Mouse (Mus musculus): ENCODE measurements around the gene Cct4. TPM values are rescaled to one million over a fixed set of nuclear protein-coding genes. Genes with fewer than 3 reads are reported as not detected.

Cct4 gene
- total and polyA plus RNA-seq, 3 experiments, result 387 to 567 (median 552) TPM

DNA sequence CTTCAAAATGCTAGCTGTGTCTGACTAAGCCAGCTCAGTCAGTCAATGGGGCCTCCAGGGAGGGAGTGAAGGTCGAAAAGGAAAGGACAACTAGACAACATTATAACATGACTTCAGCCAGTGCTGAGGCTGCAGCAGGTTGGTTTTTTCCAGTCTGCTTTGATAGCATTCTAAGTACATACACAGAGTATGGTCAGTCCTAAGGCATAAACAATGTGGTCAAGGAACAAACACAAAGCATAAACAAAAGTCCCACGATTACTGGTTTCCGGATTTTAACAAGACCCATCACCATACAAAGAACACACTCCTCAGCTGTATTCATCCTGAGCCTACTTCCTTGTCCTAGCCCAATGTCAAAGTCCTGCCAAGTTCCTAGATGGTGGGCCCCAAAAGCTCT is 4.8 kb upstream of the Cct4 start (continued):
- no peak for TF ChIP-seq MAFK (IDR thresholded peaks at IDR 0.05; ENCODE audit: borderline replicate concordance, low read depth, low read length)

DNA sequence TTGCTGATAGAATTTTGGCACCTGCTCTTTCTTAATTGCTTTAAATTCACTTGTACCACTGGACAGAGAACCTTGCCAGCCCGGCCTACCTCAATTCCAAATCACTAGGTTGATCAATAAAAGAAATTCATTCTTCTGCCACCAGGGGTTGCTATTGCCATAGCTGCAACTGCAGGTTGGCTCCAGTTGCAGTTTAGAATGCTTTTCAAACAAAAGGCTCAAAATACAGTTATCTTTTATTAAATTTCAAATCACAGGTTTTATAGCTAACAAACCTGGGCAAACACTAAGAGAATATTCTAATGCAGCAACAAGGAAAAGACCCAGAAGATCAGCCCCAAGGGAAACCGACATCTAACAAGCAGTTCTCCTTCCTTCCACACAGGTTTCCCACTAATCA is 3.0 kb upstream of the Cct4 start:
- Histone ChIP-seq H3K27me3 (ENCODE audit: control insufficient read depth in 1 of 2, insufficient read depth in 2 of 2, low read length in 2 of 2) (no peaks in the 10 kb centered on the region), H3K9ac (ENCODE audit: control insufficient read depth, low read depth, low read length, poor library complexity, severe bottlenecking) (no peak overlapping the region), H3K36me3 (ENCODE audit: control insufficient read depth in 1 of 2, insufficient read depth in 2 of 2, low read length in 2 of 2) (peaks cover 2 to 14% of the 10 kb centered on the region in 2 experiments), H3K9me3 (replicated peaks; ENCODE audit: insufficient read depth, low read length) (no peaks in the 10 kb centered on the region), H3K79me2 (ENCODE audit: control insufficient read depth, insufficient read depth, low read length, poor library complexity) (peaks cover 22% of the 10 kb centered on the region), H3K4me3 (ENCODE audit: control insufficient read depth in 1 of 2, insufficient read depth in 1 of 2, low read depth in 2 of 2, low read length in 2 of 2) (no peak overlapping the region), H3K4me1 (ENCODE audit: control insufficient read depth in 1 of 2, insufficient read depth in 2 of 2, low read length in 2 of 2) (peaks cover 4 to 5% of the 10 kb centered on the region in 2 experiments; a peak in 3 of 4 replicates), H3K27ac (ENCODE audit: control insufficient read depth, low read depth, low read length) (no peak overlapping the region)
- peak; percentile 88 for DNase-seq (ENCODE audit: low read depth, low spot score)
- TF ChIP-seq GATA1 (IDR thresholded peaks at IDR 0.05; ENCODE audit: low read depth, low read length) (0 out of 2 replicates have a peak, but pooled peaks have one; percentile 31), SMC3 (IDR thresholded peaks at IDR 0.05; ENCODE audit: low read depth, low read length) (peak; percentile 90), RAD21 (IDR thresholded peaks at IDR 0.05; ENCODE audit: low read depth, low read length) (peak; percentile 100), SIN3A (IDR thresholded peaks at IDR 0.05; ENCODE audit: low read length) (peak; percentile 55; the same call in 1 of the 2 replicates), ZC3H11A (IDR thresholded peaks at IDR 0.05; ENCODE audit: low read depth, low read length) (peak; percentile 86), CTCF (IDR thresholded peaks at IDR 0.05 in 2 of 3, conservative IDR thresholded peaks at IDR 0.05 in 1 of 3; ENCODE audit: control insufficient read depth in 1 of 3, insufficient read depth in 1 of 3, low read depth in 2 of 3, low read length in 3 of 3, poor library complexity in 1 of 3, severe bottlenecking in 1 of 3) (peak; percentile 76 to 97 (median 79)), RCOR1 (IDR thresholded peaks at IDR 0.05; ENCODE audit: low read depth, low read length) (no peak), BHLHE40 (IDR thresholded peaks at IDR 0.05; ENCODE audit: borderline replicate concordance, low read depth, low read length) (no peak), CHD1 (IDR thresholded peaks at IDR 0.05; ENCODE audit: low read depth, low read length) (no peak)

DNA sequence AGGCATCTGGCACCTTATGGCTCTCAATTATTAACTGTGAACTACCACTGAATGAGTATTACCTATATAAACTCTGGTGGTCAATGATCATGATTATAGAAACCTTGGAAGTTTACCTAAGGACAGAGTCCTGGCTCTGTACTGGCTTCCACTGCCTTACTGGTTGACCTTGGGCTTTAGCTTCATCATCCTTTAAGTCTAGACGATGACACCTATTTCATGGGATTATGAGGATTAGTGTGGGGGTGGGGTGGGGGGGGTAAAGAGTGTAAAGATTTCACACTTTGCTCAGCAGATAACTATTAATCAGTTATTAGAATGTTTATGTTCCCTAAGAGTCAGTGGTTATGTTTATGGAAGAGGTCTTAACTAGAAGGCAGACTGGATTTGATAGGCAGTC is 533 bp upstream of the Cct4 start:
- DNase-seq (ENCODE audit: low read depth, low spot score), result no peak
- Histone ChIP-seq H3K27ac (ENCODE audit: control insufficient read depth, low read depth, low read length) (peak overlapping the region; percentile 75), H3K27me3 (ENCODE audit: control insufficient read depth in 1 of 2, insufficient read depth in 2 of 2, low read length in 2 of 2) (no peaks in the 10 kb centered on the region), H3K4me1 (ENCODE audit: control insufficient read depth in 1 of 2, insufficient read depth in 2 of 2, low read length in 2 of 2) (peaks cover 4 to 6% of the 10 kb centered on the region in 2 experiments; a peak in 2 of 4 replicates), H3K79me2 (ENCODE audit: control insufficient read depth, insufficient read depth, low read length, poor library complexity) (peaks cover 34% of the 10 kb centered on the region), H3K9ac (ENCODE audit: control insufficient read depth, low read depth, low read length, poor library complexity, severe bottlenecking) (peak overlapping the region; percentile 82), H3K9me3 (replicated peaks; ENCODE audit: insufficient read depth, low read length) (no peaks in the 10 kb centered on the region), H3K36me3 (ENCODE audit: control insufficient read depth in 1 of 2, insufficient read depth in 2 of 2, low read length in 2 of 2) (peaks cover 24 to 30% of the 10 kb centered on the region in 2 experiments), H3K4me3 (ENCODE audit: control insufficient read depth in 1 of 2, insufficient read depth in 1 of 2, low read depth in 2 of 2, low read length in 2 of 2) (peak overlapping the region; percentile 85 to 96)
- TF ChIP-seq MEF2A (IDR thresholded peaks at IDR 0.05; ENCODE audit: extremely low read depth, insufficient replicate concordance, low read depth, low read length, poor library complexity, severe bottlenecking) (no peak), CHD1 (IDR thresholded peaks at IDR 0.05; ENCODE audit: low read depth, low read length) (0 out of 2 replicates have a peak, but pooled peaks have one; percentile 44)

Data from MEL (cell line).